Mouse (Mus musculus) testis, adult 2 months (tissue): ENCODE measurements around the gene Rnase9.

Experiments used
- CTCF ChIP-seq: fragments of 200-500 bp; IDR thresholded peaks from 2 replicates; pipeline ENCODE4 v1.5.1; 2012; ENCODE audit warnings: low read depth, mild to moderate bottlenecking, inconsistent platforms, low read length, moderate library complexity; ENCODE audit not compliant: control insufficient read depth, insufficient read depth, insufficient replicate concordance
- POLR2A ChIP-seq: fragments of 200-500 bp; IDR thresholded peaks from 2 replicates; pipeline ENCODE4 v1.6.1; 2012; ENCODE audit warnings: low read depth, mild to moderate bottlenecking, inconsistent platforms, low read length, moderate library complexity; ENCODE audit not compliant: control insufficient read depth

DNA sequence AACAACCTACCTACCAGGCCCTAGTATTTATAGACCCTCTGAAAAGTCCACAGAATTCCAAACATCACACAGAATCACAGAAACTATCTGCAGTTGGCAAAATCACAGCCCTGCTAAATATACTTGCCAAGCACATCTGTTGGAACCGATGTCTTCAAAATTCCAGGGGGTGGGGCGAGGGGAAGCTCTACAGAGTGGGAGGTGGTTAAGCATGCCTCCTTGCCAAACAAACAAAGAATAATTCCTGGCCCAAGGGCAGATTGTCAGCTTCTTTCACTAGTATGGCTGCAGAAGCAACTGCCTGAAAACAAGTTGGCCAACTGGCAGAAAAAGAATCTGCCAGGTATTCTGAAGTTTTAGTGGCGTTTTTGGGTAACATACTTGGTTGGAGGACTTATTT lies 24.4 kb downstream of the Rnase9 start:
- TF ChIP-seq CTCF (no peak), POLR2A (no peak)
